Mouse (Mus musculus) mesoderm, embryonic 11.5 days (tissue): ENCODE measurements at regions not wholly inside any gene's neighbourhood (a gene's known extent, or its start where the extent isn't known, plus 50 kb on each side); places are given as distances from the start of the nearest gene placed in this dataset.

Source experiments
- DNase-seq: peaks from one replicate; pipeline ENCODE4 v3.0.0-alpha.2; 2012; ENCODE audit warnings: low read depth, low spot score

DNA sequence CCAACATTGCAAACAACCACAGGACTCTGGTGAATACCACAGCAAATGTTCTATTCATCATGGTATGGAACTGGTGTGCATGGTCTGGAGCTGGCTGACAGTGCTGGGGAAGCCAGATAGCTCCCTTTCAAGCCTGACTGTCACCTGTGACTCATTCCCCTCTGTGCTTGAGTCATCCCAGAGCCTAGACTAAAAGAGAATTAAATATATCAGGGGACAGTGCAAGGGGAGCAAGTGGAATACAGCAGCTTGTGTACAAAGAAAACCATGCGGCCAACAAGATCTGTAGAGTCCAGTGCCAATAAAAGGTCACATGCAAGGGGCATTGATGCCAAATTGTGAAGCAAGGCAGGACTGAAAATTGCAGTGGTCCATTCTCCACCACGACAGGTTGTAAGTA lies 117.7 kb downstream of the Pah start:
- no peak for DNase-seq

- peak; percentile 67 for DNase-seq
Measured at GRCm38 (mm10) chr10:87649091-87649490, 127.5 kb downstream of the Pah start.

- DNase-seq: peak; percentile 23
Measured at GRCm38 (mm10) chr10:87652139-87652740, 130.6 kb downstream of the Pah start.

- DNase-seq: no peak
Measured at GRCm38 (mm10) chr10:87654112-87654511, 132.5 kb downstream of the Pah start.

DNA sequence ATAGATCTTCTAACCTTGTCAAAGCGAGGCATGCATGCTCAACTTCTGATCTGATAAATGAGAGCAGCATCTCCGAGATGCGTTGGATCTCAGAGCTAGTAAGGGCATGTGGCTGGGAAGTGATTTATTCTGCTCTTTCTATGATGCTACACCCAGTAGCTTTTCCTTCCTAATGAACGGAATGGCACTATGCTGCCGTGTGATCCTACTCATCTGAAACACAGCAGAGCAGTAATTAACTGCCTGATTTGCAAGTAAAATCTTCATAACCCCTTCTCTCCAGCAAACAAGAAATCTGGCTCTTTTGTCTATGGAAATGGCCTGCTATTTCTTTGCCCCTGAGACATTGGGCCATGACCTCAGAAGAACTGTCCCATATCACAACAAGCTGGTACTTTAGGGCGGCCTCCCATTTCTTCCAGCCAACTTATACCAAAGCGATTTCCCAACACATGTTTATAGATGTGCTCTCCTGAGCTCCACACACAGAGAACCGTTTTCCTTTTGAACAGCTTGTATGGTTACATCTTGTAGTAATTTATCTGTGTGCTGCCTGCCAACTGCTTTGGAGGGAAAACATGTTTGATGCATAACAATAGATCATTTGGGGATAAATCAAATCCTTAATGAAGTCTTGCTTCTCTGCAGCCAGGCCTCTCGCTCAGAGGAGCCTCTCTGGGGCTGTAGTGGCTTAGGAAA lies 144.6 kb downstream of the Pah start:
- DNase-seq: no peak

DNA sequence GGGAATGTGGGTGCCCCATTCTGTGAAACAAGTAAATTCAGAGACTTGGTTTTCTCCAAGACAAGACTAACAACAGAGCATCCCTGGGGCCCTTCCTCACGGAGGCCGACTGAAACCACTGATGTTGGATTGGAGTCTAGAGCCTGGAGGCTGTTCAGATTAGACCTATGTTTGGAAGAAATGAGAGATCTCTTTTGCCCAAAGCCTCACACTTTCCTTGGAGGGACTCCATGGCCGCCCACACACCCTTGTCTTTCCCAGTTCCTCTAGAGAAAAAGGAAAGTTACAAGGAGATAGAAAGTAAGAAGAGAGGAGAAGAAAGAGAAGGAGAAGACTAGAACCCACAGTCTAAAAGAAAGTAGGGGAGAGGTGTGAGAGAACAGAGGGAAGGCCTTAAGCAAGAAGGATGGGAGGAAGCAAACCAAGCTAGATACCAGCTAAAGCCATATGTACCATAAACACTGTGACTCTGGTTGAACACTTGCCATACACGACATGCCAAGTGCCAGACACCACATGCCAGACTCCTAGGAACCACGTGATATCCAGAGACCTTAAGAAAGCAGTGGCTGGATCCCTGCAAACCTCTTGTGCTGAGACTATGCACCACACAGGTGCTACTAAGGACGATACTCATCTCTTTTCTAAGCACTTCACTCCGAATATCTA lies 145.3 kb downstream of the Pah start:
- no peak for DNase-seq

GRCm38 (mm10) chr10:87667651-87668140 lies 146.1 kb downstream of the Pah start:
- DNase-seq: no peak

DNA sequence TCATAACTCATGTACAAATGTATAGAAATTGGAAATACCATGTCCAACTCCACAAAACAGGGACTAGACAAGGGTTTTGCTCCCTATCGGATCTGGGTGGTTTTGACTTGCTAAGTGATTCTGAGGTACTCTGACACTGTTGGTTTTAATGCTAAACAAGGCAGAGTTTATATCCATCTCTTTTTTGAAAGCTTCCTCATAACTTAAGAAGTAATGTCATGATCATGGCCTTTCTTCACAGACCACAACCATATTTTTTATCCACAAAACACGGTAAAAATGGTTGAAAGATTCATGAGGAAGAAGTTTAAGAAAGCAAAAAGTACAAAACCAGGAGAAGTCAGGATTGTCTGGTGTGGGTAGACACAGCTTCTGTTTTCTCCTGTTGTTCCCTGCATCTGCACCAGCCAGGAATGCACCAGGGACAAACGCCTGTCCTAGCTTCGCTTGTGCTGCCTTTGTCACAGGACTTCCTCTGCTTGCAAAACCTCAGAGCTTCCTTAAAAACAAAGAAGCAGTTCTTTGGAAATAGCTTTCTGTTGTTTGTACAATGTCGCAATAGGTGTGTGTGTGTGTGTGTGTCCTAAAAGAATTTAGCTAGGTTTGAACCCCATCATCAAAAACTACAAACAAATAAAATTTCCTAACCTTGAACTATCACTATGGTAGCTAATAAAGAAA lies 153.3 kb downstream of the Pah start:
- DNase-seq: no peak

- DNase-seq: peak; percentile 33
Measured at GRCm38 (mm10) chr10:87676041-87676672, 154.6 kb downstream of the Pah start.

GRCm38 (mm10) chr10:87678984-87679383 lies 157.4 kb downstream of the Pah start:
- DNase-seq: no peak

DNA sequence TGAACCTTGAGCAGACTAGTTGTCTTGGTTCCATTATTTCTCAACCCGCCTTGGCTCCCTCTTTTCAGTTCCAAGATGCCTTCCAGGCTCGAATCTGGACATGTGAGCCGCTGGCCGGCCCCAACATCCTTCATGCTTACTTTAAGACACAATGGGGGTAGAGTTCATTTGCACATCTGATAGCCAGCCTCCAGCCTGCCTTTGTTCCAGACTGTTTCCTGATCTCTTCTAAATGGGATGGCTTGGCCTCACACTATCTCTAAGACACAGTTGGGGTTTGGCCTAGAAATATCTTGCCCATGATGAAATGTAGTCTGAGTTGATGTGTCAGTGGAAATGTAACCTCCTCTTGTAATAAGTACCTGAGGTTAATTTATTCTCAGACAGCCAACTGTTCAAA lies 164.7 kb downstream of the Pah start:
- DNase-seq: no peak

DNA sequence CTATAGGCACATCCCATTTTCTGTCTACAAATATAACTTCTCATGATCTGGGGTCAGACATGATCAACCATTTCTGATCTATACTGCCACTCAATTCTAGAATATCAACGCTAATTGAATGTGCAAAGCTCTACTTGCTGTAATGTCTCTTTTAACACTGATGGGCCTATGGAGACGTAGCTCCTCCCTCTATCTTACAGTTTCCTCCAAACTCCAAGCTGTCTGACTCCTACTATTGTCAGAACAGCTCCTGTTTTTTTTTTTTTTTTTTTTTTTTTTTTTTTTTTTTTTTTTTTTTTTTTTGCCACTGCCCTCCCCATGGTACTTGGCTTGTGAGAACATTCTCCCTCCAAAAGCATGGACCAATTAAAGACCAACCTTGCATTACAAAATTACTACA lies 165.2 kb downstream of the Pah start:
- DNase-seq: no peak

DNA sequence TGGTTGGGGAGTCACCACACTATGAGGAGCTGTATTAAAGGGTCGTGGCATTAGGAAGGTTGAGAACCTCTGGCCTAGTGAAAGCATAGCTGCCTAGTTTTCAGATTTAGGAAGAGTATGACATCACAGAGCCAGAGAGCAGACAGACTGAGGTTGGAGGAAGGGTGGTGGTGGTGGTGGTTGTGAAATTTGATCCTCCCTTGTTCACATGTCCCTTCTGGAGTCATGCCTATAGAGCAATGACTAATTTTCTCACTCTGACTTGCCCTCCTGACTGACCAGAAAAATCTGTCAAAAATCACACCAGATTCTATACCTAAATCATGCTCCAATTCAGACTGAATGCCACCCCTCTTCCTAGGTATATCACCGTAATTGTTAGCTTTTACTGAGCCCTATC lies 166.2 kb downstream of the Pah start:
- no peak for DNase-seq

GRCm38 (mm10) chr10:87690831-87691230 lies 167.2 kb upstream of the Igf1 start:
- DNase-seq: no peak

- no peak for DNase-seq
Measured at GRCm38 (mm10) chr10:87696485-87696884, 161.6 kb upstream of the Igf1 start.

- no peak for DNase-seq
Measured at GRCm38 (mm10) chr10:87711209-87711608, 146.9 kb upstream of the Igf1 start.

DNA sequence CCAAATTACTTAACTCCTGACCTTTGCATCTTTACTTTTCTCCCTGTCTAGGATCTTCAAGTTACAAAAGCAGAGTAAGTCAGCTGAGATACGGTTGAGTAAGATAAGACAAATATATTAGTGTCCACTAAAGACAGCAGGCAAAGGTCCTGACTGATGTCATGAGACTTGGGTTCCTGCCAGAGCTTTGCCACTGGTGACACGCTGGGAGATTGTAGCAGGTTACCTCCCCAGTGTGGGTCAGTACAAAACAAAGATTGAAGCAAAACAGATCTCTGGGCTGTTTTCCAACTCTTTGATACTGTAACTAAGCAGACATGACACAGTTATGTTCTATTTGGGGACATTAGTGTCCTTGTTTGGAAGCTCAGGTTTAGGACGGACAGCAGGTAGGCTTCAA lies 146.3 kb upstream of the Igf1 start:
- peak; percentile 12 for DNase-seq

DNA sequence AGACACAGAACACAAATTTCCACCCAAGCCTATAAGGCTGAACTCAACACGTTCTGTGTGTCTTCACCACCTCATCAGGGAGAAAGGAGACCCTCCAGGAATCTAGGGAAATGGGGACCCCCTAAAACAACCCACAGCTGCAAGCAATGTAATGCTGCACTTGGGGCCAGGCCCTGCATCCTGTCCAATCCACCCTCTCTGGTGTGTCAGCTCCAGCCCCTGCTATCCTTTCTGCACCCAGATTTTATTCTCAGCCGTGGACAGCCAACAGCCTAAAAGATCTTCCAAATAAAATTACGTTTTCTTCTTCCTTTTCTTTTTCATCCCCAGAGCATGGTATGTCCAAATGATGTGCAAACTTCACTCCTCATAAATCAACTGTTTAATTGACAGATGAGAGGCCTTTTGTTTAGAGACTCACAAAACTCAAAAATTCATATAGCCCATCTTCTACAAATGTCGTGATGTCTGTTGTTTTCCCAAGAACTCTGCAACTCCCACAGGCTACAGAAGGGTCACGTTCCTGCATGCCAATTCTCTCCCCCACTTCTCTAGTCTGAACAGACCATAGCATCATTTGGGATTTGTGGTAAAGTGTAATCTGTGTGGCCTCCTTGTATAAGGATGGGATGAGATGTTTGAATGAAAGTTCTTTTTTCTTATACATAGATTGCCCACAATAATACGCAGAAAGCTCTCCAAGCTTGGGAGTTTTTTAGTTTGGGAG lies 142.0 kb upstream of the Igf1 start:
- DNase-seq: no peak

DNA sequence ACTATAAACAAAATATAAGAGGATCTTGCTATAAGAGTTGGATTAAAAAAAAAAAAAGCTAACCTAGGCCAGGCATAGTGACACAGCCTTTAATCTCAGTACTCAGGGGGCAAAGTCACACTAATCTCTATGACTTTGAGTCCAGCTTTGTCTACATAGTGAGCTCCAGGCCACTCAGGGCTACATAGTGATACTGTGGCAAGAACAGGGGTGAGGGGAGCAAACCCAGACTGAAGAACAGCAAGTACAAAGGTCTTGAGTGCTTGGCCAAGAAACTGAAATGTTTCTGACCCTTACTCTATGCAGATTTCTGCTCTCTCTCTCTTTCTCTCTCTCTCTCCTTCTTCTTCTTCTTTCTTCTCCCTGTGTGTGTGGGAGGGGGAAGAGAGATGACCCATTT lies 140.9 kb upstream of the Igf1 start:
- DNase-seq: no peak

DNA sequence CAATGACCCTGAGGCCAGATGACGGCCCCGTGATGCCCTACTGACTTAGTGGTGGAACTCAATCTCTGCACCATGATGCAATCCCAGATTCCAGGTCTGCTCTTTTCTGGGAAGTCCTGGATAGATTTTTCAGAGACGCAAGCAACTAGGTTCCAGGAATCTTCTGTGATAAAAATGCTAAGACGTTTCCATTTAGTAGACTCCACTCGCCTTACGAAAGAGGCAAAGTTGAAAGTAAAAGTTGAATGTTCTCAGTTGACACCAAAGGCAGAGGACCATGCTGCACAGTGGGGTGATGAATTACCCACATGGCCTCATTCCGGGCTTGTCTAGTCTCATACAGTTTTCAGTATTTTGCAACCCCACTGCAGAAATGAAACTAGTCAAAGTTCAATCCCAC lies 139.6 kb upstream of the Igf1 start:
- DNase-seq: no peak

GRCm38 (mm10) chr10:87719978-87720377 lies 138.1 kb upstream of the Igf1 start:
- no peak for DNase-seq
